Mouse (Mus musculus): ENCODE data around the gene St6galnac4. TPM values are rescaled to one million over a fixed set of nuclear protein-coding genes. Genes with fewer than 3 reads are reported as not detected.

The St6galnac4 gene
- 47.0 TPM for polyA plus RNA-seq (2017; shearing (Covaris generic))

GRCm38 (mm10) chr2:32586871-32587351 lies at the start of gene St6galnac4:
Gene St6galnac4, plus strand, starts transcription at chr2:32587095.

GRCm38 (mm10) chr2:32570698-32571494 lies 16.0 kb upstream of the St6galnac4 start, which contains the start of gene Dpm2:
Gene Dpm2, plus strand, starts transcription at chr2:32570858.

GRCm38 (mm10) chr2:32574497-32574896 lies 12.4 kb upstream of the St6galnac4 start, which contains the start of gene Pip5kl1:
Gene Pip5kl1, plus strand, starts transcription at chr2:32574797.

GRCm38 (mm10) chr2:32575586-32576160 lies 11.2 kb upstream of the St6galnac4 start, which contains the start of gene 9430097D07Rik:
Gene 9430097D07Rik, minus strand, starts transcription at chr2:32575684.

GRCm38 (mm10) chr2:32599409-32599808 lies 12.5 kb downstream of the St6galnac4 start, which contains the start of gene St6galnac6:
Gene St6galnac6, plus strand, starts transcription at chr2:32599709.

GRCm38 (mm10) chr2:32621517-32621859 lies 34.6 kb downstream of the St6galnac4 start, which contains the start of gene Ak1:
Gene Ak1, plus strand, starts transcription at chr2:32621758.

GRCm38 (mm10) chr2:32646379-32647056 lies 59.6 kb downstream of the St6galnac4 start, which contains the start of gene Eng:
Gene Eng, plus strand, starts transcription at chr2:32646595.

Other genes with a start within 250 kb of the St6galnac4 start
- gene Ciz1, start 234.8 kb upstream of the St6galnac4 start, polyA plus RNA-seq (2017; shearing (Covaris generic)): 122 TPM
- gene Dnm1, start 233.8 kb upstream of the St6galnac4 start, polyA plus RNA-seq (2017; shearing (Covaris generic)): not detected
- 85.2 TPM for gene 1110008P14Rik, start 205.2 kb upstream of the St6galnac4 start, polyA plus RNA-seq (2017; shearing (Covaris generic))
- not detected for gene Lcn2, start 198.8 kb upstream of the St6galnac4 start, polyA plus RNA-seq (2017; shearing (Covaris generic))
- gene Ptges2, start 191.2 kb upstream of the St6galnac4 start, polyA plus RNA-seq (2017; shearing (Covaris generic)): 2.2 TPM
- gene Naif1, start 136.6 kb upstream of the St6galnac4 start, polyA plus RNA-seq (2017; shearing (Covaris generic)): 8.3 TPM
- gene Slc25a25, start 135.7 kb upstream of the St6galnac4 start, polyA plus RNA-seq (2017; shearing (Covaris generic)): 4.1 TPM
- gene Fam102a, start 51.8 kb upstream of the St6galnac4 start, polyA plus RNA-seq (2017; shearing (Covaris generic)): 59.5 TPM
- 142 TPM for gene Dpm2, start 16.2 kb upstream of the St6galnac4 start, polyA plus RNA-seq (2017; shearing (Covaris generic))
- gene Pip5kl1, start 12.3 kb upstream of the St6galnac4 start, polyA plus RNA-seq (2017; shearing (Covaris generic)): not detected
- gene 9430097D07Rik, start 11.4 kb upstream of the St6galnac4 start, polyA plus RNA-seq (2017; shearing (Covaris generic)): not detected
- 3.4 TPM for gene St6galnac6, start 12.6 kb downstream of the St6galnac4 start, polyA plus RNA-seq (2017; shearing (Covaris generic))
- not detected for gene Ak1, start 34.7 kb downstream of the St6galnac4 start, polyA plus RNA-seq (2017; shearing (Covaris generic))
- gene Eng, start 59.5 kb downstream of the St6galnac4 start, polyA plus RNA-seq (2017; shearing (Covaris generic)): 0.23 TPM
- gene Fpgs, start 117.0 kb downstream of the St6galnac4 start, polyA plus RNA-seq (2017; shearing (Covaris generic)): 15.6 TPM
- gene Cdk9, start 126.0 kb downstream of the St6galnac4 start, polyA plus RNA-seq (2017; shearing (Covaris generic)): 35.7 TPM
- gene Sh2d3c, start 134.0 kb downstream of the St6galnac4 start, polyA plus RNA-seq (2017; shearing (Covaris generic)): 139 TPM
- gene 6330409D20Rik, start 153.9 kb downstream of the St6galnac4 start, polyA plus RNA-seq (2017; shearing (Covaris generic)): 0.66 TPM
- 69.2 TPM for gene Tor2a, start 170.1 kb downstream of the St6galnac4 start, polyA plus RNA-seq (2017; shearing (Covaris generic))
- 2.0 TPM for gene Ttc16, start 188.5 kb downstream of the St6galnac4 start, polyA plus RNA-seq (2017; shearing (Covaris generic))
- gene Ptrh1, start 188.7 kb downstream of the St6galnac4 start, polyA plus RNA-seq (2017; shearing (Covaris generic)): 8.0 TPM
- 0.68 TPM for gene Cfap157, start 197.3 kb downstream of the St6galnac4 start, polyA plus RNA-seq (2017; shearing (Covaris generic))

Measured in activated CD4-positive, CD25-positive, alpha-beta regulatory T cell, adult 9 weeks (primary cell).